Mouse (Mus musculus): ENCODE results near the gene H2-T3.
"Not testable (repeated sequence)": the region's sequence is repeated elsewhere in the genome, so short reads cannot be mapped to it uniquely, and the experiment has no call there.

The H2-T3 gene

DNA sequence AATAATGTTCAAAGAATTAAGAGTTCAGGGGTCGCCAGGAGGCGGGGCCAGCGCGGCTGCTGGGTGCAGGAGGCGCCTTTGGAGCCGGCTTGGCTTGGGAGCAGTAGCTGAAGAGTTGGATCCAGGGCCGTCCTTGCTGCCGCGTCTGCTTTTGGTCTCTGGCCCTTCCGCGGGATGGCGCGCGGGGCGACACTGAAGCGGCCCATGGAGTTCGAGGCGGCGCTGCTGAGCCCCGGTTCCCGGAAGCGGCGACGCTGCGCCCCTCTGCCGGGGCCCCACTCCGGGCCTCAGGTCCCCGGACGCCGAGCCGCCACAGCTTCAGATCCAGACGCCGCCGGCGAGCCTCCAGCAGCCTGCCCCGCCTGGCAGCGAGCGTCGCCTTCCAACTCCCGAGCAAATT lies 11.1 kb downstream of the H2-T3 start:
- DNase-seq (ENCODE audit: low read depth), result not testable (repeated sequence)

DNA sequence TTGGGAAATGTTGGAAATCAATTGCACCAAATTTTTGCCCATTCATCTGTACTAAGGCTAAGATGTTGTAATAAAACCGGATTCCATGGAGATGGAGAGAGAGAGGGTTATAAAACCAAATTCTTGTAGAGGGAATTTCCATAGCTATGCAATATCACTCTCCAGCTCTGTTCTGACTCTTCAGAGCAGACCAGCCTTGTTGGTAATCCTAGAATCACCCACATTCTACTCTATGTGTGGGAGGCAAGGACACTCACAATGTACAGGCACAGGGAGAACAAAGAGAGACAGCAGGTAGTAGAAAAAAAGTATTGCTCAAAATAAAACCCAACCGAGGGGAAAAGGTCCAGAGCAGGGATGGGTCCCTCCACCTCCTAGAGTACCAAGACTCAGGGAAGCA lies 14.0 kb downstream of the H2-T3 start:
- not testable (repeated sequence) for DNase-seq (ENCODE audit: low read depth)

DNA sequence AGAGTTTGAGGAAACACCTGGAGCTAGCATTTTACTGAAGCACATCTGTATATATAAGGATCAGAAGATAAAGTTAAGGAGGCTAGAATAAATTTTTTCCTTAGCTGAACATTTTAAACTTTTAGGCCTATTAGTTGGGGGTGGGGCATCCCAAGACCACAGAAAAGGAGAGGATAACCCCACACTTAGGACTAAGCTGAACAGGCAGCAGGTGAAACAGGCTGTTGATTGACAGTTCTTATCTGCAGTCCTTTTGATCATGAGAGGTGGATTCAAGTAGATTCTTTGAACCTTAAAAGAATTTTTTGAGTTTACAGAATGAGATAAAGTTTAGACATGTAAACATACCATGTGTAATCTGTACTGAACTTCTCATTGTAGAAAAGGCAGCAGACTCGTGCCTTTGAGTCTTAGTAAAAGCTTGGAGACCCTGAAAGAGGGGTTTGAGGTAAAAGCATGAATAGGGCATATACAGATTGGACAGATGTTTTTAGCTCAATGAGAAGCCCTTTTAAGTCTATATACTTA lies 19.7 kb downstream of the H2-T3 start:
- no peak for DNase-seq (ENCODE audit: low read depth)

- DNase-seq (ENCODE audit: low read depth), result no peak
These were observed 20.3 kb downstream of the H2-T3 start for GRCm38 (mm10) chr17:36169753-36170152.

GRCm38 (mm10) chr17:36169094-36169493 lies 21.0 kb downstream of the H2-T3 start:
- not testable (repeated sequence) for DNase-seq (ENCODE audit: low read depth)

GRCm38 (mm10) chr17:36168039-36168652 lies 21.9 kb downstream of the H2-T3 start, which contains the start of gene Gm8909:
Gene Gm8909 (minus strand): TSS chr17:36168537.
- no peak for DNase-seq (ENCODE audit: low read depth)

DNA sequence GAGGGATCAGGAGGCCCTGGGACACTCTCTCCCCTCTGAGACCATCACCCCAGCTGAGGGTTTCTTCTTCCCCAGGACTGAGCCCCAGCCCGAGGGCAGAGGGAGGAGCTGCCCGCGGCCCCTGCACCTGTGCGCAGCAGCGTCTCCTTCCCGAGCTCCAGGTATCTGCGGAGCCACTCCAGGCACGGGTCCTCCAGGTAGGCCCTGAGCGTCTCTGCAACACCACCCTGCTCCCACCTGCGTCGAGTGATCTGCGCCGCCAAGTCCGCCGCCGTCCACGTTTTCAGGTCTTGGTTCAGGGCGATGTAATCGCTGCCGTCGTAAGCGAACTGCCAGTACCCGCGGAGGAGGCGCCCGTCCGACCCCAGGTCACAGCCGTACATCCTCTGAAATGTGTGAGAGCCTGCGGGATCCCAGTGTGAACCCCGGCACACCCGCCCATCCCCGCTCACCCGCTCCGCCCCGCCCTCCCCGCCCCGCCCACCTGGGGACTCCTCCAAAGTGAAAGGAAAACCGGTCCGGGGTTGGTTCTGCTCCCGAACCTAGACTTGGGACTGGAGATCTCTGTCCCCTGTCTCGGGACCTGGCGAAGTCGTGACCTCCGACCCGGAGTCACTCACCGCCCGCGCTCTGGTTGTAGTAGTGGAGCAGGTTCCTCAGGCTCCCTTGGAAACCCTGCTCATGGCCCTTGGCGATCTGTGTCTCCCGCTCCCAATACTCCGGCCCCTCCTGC lies 22.6 kb downstream of the H2-T3 start:
- no peak for DNase-seq (ENCODE audit: low read depth)

DNA sequence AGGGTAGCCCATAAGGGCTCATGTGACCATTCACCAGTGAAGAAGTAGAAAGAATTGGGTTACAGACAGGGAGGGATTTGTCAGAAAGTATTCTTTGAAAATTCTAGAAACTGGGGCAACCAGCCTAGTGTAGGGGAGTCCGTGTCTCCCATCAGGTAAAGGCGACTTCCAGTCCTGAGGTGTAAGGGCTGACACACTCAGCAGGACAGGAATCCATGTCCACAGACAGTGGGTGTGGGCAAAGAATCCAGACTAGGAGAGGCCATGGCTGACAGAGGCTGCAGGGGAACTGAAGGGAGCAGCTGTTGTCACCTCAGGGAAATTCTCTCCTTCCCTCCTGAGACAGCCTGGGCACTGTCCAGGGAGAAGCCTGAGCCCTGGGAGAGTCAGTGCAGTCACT lies 23.2 kb downstream of the H2-T3 start:
- not testable (repeated sequence) for DNase-seq (ENCODE audit: low read depth)

GRCm38 (mm10) chr17:36161129-36162051 lies 28.7 kb downstream of the H2-T3 start:
- no peak for DNase-seq (ENCODE audit: low read depth)

DNA sequence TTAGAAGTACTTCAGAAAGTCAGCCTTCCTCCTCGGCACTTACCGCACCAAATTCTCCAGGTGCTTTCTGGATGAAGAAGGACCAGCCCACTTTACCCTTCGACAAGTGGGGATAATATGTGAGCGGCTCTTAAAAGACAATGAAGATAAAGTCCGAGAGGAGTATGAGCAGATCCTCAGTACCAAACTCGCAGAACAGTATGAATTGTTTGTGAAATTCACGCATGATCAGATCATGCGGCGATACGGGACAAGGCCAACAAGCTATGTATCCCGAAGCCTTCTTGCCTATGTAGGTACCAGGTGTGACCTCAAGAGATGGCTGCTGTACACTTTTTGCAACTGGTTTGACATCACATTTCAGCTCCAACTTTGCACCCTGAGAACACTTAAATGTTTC lies 31.8 kb downstream of the H2-T3 start:
- not testable (repeated sequence) for DNase-seq (ENCODE audit: low read depth)

DNA sequence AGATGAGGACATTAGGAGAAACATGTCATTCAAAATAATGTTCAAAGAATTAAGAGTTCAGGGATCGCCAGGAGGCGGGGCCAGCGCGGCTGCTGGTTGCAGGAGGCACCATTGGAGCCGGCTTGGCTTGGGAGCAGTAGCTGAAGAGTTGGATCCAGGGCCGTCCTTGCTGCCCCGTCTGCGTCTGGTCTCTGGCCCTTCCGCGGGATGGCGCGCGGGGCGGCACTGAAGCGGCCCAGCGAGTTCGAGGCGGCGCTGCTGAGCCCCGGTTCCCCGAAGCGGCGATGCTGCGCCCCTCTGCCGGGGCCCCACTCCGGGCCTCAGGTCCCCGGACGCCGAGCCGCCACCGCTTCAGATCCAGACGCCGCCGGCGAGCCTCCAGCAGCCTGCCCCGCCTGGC lies 32.3 kb downstream of the H2-T3 start:
- DNase-seq (ENCODE audit: low read depth), result not testable (repeated sequence)

DNA sequence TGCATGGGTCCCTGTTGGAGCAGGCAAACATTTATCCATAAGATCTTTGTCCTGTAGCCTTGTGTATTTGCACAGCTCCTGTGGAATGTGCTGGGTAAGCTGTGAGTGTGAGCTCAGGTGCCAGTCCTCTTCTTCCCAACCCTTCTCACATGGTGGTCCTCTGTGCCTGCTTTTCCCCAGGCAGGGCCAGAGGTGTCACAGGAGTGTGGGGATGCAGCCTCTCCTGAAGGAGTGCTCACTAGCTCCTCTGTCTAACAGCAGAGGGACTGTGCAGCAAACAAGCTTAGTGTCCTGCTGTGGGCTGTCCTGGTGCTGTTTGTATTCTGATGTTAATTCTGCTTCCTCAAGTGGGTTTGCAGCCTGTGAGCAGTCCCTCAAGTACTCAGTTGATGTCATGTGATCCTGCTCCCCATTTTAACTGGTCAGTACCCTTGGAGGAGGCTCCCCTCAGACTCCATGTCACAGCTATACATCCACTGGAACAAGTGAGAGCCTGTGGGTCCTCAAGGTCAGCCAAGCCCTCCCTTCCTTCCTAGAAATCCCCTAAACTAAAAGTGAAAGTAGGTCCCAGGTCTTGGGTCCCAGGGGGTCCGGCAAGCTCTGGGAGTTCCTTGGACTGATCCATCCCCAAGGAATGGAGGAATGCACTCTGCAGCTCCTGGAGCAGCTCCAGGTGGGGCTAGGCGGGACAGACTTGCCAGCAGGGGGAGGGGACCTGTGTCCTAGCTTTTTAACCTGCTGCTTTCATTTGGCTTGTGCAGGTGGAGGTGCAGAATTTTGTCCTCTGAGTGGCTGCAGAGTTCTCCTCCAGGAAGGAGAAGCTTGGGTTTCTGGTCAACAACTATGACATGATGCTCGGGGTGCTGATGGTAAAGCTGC lies 35.6 kb downstream of the H2-T3 start:
- no peak for DNase-seq (ENCODE audit: low read depth)

- not testable (repeated sequence) for DNase-seq (ENCODE audit: low read depth)
These were observed 38.9 kb downstream of the H2-T3 start for GRCm38 (mm10) chr17:36151200-36151599.

- DNase-seq (ENCODE audit: low read depth), result not testable (repeated sequence)
These were observed 41.6 kb downstream of the H2-T3 start for GRCm38 (mm10) chr17:36148468-36148867.

DNA sequence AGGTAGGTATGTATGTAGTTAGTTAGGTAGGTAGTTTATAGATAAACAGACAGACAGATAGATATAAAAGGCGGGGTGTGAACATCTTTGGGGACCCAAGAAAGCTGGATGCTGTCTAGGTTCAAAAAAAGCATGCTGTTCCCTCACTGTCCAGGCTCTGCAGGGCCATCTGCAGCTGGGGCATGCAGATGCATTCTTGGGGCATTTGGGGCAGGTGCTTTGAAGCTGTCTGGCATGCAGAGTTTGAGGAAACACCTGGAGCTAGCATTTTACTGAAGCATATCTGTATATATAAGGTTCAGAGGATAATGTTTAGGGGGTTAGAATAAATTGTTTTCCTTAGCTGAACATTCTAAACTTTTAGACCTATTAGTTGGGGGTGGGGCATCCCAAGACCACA lies 43.1 kb downstream of the H2-T3 start:
- DNase-seq (ENCODE audit: low read depth), result not testable (repeated sequence)

DNA sequence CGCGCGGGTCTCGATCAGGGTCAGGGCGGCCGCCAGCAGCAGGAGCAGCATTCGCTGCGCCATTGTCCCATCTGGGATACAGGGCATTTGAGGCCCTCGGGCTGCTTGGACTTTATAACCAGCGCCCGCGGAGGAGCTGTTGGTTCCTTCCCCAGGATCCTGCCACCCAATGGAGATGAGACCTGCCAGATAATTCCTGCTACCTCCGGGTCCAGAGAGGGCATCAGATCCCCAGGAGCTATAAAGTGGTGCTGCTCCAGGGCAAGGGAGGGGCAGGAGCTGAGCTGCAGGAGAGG lies 44.3 kb downstream of the H2-T3 start:
- not testable (repeated sequence) for DNase-seq (ENCODE audit: low read depth)

- no peak for DNase-seq (ENCODE audit: low read depth)
These were observed 44.8 kb downstream of the H2-T3 start for GRCm38 (mm10) chr17:36145111-36145860.

DNA sequence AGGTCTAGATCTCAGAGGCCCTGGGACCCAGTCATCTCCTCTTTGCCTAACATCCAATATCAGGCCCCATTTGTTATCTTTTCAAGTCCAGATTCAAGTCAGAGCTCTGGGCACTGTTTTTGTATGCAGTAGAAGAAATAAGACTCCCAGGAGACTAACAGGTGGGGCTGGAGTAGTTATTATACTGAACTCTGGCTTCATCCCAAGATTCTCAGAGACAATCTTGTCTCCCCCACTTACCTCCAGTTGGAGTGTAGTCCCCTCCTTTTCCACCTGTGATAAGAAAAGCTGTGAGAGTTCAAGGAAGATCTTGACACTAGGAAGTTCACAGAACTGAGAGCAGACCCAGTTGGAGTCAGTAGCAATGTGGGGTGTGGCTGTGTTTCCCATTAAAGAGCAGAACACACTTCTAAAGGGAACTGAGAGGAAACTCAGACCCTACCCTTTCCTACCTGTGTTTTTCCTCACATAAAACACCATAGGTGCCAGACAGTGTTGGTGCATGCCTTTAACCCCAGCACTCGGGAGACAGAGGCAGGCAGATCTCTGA lies 53.7 kb downstream of the H2-T3 start:
- not testable (repeated sequence) for DNase-seq (ENCODE audit: low read depth)
